Mouse (Mus musculus) lung, postnatal 0 days (tissue): ENCODE data around the gene Fzd2.

Experiments used
- CTCF ChIP-seq: IDR thresholded peaks from 2 replicates; pipeline ENCODE4 v1.5.1; 2016; ENCODE audit warnings: antibody characterized with exemption, mild to moderate bottlenecking
- EP300 ChIP-seq: IDR thresholded peaks from 2 replicates; pipeline ENCODE4 v1.6.1; 2016; ENCODE audit warnings: antibody characterized with exemption, mild to moderate bottlenecking, control low read depth

DNA sequence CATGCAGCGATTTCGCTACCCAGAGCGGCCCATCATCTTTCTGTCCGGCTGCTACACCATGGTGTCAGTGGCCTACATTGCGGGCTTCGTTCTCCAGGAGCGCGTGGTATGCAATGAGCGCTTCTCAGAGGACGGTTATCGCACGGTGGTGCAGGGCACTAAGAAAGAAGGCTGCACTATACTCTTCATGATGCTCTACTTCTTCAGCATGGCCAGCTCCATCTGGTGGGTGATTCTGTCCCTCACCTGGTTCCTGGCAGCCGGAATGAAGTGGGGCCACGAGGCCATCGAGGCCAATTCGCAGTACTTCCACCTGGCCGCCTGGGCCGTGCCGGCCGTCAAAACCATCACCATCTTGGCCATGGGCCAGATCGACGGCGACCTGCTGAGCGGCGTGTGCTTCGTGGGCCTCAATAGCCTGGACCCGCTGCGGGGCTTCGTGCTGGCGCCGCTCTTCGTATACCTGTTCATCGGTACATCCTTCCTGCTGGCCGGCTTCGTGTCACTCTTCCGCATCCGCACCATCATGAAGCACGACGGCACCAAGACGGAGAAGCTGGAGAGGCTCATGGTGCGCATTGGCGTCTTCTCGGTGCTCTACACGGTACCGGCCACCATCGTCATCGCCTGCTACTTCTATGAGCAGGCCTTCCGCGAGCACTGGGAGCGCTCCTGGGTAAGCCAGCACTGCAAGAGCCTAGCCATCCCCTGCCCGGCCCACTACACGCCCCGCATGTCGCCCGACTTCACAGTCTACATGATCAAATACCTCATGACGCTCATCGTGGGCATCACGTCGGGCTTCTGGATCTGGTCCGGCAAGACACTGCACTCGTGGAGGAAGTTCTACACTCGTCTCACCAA is 1.6 kb downstream of the Fzd2 start:
- TF ChIP-seq CTCF (peak; percentile 36), EP300 (no peak)
